Mouse (Mus musculus) T-cell, adult 2 months (primary cell): ENCODE data around the gene 1700020N01Rik.

Experiments used
- DNase-seq: peaks from one replicate; pipeline ENCODE4 v3.0.0; 2022; ENCODE audit warnings: low spot score

1700020N01Rik gene

DNA sequence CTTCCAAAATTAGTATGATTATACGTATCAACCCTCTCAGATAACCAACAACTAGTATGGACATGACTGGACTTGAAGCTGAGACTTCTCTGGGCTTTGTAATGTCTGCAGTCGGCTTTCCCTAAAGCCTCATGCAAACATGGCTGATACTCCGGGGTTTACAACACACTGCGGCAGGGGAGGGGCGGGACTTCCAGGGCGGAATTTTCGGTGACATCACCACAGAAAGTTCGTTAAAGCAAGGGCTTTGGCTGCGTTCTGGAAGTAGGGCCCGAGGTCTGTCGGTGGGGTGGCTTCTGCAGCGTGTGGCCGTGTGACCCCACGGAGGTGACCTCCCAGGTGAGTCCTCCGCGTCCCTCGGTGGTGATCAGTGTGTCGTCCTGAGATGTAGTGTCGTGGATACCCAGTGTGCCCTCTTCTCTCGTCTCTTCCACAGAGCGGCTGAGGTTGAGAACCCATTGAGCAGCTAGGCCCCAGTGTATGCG is at the start of gene 1700020N01Rik:
TSS of gene 1700020N01Rik (plus strand) at position 250 of the 485 bp plus-strand sequence.
- DNase-seq, result no peak

GRCm38 (mm10) chr10:21543576-21544278 is 49.2 kb upstream of the 1700020N01Rik start:
- no peak for DNase-seq

GRCm38 (mm10) chr10:21544721-21545120 is 48.2 kb upstream of the 1700020N01Rik start:
- no peak for DNase-seq

DNA sequence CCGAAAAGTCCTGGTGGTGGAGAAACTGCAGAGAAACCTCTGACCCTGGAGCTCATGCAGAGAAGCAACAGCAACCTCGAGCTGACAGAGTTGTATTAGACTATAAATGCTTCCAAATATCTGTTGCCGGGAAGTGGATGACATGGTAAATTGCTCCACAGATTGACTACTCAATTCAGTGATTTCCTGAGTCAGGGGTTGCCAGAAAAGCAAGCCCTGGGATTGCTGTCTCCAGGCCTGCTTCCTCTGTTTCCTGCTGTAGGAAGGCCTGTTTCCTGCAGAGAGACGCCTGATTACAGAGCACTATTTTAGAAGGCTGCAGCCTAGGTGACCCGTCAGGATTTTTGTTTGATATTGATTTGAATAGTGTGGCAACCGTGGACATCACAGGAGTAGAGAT is 47.5 kb upstream of the 1700020N01Rik start:
- DNase-seq, result no peak

- DNase-seq, result no peak
These were observed 44.0 kb upstream of the 1700020N01Rik start for GRCm38 (mm10) chr10:21548871-21549505.

DNA sequence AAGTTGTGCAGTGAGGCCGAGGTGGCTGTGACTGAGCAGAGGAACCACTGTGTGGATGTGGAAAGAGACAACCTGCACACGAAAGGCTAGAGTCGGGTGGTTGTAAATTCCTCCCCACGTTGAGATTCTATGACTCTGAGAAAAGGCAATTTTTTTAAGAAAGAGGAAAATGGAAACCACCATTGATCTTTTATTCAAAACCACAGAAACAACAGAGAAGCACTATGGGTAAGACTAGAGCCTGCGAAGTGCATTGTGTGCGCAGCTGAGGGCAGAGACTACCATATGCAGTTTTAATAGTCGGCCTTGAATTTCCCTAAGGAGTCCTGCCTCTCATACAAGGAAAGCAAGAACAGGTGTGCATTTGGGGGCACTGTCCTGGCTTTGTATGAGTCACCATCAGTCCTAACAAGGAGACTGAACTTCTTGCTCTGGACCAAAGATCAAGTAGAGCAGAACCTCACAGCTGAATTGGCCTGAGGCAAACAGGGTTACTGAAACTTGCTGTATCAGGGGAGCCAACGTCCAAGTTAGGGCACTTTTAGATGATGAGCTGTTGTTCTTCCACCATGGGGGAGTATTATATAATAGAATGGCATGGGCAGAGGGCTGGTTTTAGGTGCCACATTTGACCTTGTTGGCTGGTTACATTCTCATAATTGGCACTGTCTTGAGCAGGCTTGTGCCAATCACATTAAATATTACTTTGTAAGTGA is 39.8 kb upstream of the 1700020N01Rik start:
- peak; percentile 22 for DNase-seq

DNA sequence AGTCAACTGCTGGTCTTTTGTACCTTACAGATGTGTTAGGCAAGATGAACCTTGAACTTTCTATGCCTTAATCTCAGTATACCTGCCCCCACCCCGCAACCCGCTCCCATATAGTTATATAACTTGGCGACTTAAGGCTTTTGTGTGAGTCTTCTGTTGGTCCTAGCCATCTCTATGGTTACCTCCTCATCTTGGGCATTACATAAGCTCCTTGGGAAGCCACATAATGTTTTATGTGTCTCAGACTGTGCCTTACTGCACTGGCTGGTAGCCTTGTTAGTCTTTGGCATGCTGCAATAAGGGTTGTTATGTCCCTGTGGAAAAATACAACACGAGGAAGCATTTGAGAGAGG is 39.3 kb upstream of the 1700020N01Rik start:
- no peak for DNase-seq

DNA sequence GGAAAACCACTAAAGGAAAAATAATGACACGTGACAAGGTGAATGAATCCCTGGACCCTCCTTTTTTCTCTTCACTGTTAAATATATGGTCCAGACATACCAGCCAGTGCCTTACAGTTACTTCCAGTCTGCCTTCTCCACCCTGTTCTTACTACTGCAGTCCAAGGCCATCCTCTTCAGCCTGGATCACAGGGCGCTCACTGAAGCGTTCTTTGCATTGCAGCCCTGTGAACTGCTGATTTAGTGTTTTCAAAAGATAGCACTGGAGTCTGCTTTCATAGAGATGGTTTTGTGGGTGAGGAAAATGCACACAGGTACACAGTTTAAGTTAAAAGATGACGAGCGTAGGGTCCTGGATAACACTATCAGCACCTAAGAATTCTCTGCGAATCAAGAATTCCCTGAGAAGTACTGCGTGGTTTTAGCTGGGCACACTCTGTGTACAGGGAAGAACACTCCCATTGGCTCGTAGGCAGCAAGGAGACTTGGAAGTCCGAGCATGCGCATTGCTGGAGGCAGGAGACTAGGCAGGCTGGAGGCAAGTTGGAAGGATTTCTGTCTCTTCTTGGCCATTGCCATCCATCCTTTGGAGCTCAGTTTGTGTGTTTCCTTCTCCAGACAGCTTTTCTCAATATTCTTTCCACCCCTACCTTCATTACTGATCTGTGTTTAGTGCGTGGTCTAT is 37.9 kb upstream of the 1700020N01Rik start:
- no peak for DNase-seq

GRCm38 (mm10) chr10:21559769-21560168 is 33.2 kb upstream of the 1700020N01Rik start:
- peak; percentile 56 for DNase-seq

DNA sequence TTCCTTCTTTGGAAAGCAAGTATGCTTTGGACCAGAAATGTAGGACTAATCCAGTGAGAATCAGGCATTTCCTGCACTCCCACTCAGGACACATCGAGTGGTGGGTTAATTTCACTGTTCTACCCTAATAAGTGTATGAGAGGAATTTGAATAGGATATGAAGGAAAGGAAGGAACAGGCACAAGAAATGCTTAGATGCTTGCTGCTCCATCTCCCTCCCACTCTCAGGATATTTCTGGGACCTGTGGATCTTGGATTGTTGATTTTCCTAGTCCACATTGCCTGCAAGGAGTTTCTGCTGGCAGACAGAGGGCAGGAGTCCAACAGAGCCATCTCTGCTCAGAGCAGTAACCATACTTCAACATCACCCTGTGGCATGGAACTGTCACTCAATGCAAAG is 31.8 kb upstream of the 1700020N01Rik start:
- DNase-seq, result no peak

GRCm38 (mm10) chr10:21563446-21563845 is 29.5 kb upstream of the 1700020N01Rik start:
- no peak for DNase-seq

- no peak for DNase-seq
These were observed 28.8 kb upstream of the 1700020N01Rik start for GRCm38 (mm10) chr10:21564189-21564588.

DNA sequence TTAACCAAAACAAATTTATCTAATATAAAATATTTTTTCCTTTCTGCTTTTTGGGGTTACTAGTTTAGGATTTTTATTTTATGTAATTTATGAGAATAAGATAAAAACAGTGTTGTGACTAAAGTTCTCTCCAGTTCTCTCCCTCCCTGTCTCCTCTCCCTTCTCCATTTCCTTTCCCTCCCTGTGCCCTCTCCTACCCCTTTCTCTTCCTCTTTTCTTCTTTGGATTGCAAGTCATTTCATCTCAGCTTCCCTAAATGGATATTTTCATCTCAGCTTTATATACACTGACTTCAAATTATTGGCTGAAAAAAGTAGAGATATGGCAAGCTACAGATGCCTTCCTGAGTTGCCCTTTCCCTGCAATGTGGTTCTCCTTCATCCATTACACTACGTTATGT is 26.9 kb upstream of the 1700020N01Rik start:
- DNase-seq, result no peak

DNA sequence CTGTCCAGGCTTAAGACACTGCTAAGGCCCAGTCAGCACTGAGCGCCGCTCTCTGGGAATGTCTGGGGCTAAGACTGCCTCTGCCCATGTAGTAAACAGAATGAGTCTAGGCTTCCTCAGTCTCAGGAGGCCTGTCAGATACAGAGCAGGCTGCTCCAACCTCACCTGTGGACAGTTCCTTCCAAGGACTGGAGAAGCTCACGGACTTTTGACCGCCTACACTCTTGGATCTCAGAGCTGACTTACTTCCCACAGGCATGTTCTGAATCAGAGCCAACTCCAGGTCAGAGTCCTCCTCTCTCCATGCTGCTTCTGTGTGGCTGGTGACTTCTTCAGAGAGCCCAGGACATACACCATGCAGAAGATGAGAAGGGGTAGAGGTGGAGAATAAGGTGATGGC is 21.3 kb upstream of the 1700020N01Rik start:
- no peak for DNase-seq

DNA sequence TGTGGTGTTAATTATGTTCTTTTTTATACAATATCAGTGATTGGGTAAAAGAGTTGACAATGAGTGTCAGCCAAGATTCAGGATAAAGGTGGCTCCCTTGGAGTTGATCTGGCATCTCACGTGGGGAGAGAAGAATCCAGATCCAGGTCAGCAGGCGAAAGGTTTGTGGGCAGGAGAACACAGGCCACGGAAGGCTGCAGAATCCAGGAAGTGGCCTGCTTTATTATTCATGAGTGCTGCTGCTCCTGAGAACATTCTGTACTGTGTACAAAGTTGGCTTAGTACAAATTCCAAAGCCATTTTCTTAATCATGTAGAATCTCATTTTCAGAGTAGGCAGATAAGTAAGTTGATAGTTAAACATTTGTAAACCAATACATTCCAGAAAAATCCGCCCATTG is 19.2 kb upstream of the 1700020N01Rik start:
- DNase-seq, result no peak

DNA sequence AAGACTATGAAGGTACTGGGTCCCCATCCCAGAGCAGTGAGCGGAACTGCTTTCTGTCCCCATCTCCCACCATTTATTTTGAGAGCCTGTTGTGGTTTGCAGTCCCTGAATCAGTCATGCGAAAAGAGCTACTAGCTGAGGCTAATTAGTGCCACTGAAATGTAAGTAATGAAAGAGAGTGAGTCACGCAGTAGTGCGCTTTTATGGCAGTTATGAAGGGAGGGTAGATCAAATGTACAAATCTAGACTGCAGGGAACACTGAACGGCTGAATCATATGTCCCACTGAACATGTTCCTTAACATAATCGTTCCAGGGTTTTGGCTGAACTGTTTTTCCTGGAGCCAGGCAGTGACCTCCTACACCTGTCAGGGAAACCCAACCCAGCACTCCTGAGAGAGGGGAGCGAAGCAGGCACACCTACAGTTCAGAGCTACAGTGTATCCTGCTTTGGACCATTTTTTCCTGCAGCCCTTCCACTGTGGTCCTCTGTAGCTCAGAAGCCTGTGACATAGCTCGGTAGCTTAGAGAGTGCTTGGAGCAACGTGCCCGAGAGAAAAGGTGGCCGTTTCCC is 17.1 kb upstream of the 1700020N01Rik start:
- no peak for DNase-seq

DNA sequence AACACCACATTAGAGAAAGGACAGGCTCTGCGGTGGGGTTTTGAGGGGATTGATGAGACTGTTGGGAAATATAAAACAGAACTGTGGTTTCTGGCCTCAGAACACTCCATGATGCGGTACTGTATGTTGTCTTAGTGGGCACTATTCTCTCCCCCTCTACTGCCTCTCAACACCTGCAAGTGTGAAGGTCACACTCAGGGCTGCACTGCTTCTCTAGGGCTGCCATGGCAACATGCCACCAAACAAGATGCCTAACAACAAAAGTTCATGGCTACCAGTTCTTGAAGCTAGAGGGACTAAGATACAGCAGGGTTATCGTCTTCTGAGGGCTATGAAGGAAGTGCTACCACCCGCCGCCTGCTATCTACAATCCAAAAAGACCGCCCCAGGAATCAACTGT is 15.1 kb upstream of the 1700020N01Rik start:
- no peak for DNase-seq

- DNase-seq, result no peak
These were observed 11.4 kb upstream of the 1700020N01Rik start for GRCm38 (mm10) chr10:21581546-21581945.

DNA sequence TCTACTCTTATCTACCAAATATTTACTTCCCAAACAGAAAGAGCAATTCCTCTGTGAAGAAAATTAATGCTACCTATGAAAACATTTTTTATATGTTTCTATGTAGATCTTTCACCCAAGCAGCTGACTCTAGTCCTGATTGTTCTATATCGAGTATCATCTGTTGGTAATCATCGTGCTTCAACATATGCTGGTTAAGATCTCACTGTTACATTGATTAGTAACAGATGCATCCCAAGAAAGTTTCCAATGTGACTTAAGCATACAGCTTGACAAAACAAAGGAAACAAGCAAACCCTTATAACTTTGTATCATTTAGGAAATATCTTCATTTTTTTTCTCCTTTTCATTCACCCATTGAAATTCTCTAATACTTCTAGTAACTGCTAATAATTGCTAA is 5.9 kb upstream of the 1700020N01Rik start:
- no peak for DNase-seq

DNA sequence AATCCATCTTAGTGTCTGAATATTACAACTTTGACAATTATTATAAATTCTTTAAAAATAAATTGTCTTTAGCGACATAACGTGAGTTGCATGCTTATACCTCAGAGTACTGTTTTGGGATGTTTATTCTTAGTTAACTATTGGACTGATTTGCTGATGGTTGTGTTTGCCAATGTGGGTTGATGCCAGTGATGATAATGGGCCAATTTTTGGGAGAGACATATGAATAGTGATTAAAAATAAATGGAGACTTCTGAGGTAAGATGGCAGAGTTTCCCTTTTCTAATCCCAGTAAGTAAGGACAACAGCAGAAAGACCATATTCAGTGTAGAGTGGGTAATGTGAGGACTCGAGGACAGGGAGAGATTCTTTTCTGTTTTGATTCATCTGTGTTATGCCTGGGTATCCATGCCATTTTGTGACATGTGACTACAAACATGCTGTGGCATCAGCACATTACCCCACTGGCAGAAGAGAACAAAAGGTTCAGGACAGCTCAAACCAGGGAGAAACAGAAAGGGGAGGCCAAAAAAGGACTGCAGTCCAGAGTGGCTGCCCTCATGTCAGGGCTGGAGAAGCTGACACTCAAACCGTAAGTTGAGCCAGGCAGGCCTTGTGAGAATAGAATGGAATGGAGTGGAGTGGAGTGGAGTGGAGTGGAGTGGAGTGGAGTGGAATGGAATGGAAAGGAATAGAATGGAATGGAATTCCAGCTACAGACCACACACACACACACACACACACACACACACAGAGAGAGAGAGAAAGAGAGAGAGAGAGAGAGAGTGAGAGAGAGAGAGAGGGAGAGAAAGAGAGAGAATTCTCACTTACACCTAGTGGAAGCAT is 4.7 kb upstream of the 1700020N01Rik start:
- no peak for DNase-seq

- DNase-seq, result peak; percentile 50
These were observed 8.0 kb downstream of the 1700020N01Rik start for GRCm38 (mm10) chr10:21600931-21601330.
